Mouse (Mus musculus): ENCODE measurements around the gene Kcnj6.

DNA sequence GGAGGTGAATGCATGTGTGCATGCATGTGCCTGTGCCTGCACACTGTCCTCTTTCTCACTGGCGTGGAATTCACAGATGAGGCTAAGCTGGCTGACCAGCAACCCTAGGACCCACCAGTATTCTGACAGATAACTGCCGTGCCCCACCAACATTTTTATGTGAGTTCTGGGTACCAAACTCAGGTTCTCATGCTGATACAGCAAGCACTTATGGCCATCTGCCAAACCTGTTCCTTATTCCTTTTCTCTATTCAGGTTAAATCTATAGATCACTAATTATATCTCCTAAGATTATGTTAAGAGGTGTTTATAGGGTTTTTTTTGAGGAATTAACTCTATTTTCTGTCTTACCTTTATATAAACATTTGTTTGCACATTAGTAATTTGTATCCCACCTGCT lies 29.0 kb downstream of the Kcnj6 start:
- TF ChIP-seq MAFK (IDR thresholded peaks at IDR 0.05; ENCODE audit: insufficient read depth, low read depth, low read length), result no peak
- no peak for TF ChIP-seq ZNF384 (IDR thresholded peaks at IDR 0.05; ENCODE audit: low read depth, low read length)
- no peak for TF ChIP-seq CHD2 (IDR thresholded peaks at IDR 0.05; ENCODE audit: low read depth, low read length)

Data from ES-E14 (cell line).